Mouse (Mus musculus) embryonic fibroblast, embryonic 13.5 days (primary cell): Measurements from ENCODE around the gene Hs3st2.

Source experiments
- CTCF ChIP-seq: IDR thresholded peaks from 2 replicates; pipeline ENCODE4 v1.5.1; 2011; ENCODE audit warnings: mild to moderate bottlenecking, control low read depth, low read length, moderate library complexity, borderline replicate concordance; ENCODE audit not compliant: insufficient read depth
- POLR2A ChIP-seq: IDR thresholded peaks from 2 replicates; pipeline ENCODE4 v1.6.1; 2011; ENCODE audit warnings: low read depth, mild to moderate bottlenecking, control low read depth, low read length, moderate library complexity

DNA sequence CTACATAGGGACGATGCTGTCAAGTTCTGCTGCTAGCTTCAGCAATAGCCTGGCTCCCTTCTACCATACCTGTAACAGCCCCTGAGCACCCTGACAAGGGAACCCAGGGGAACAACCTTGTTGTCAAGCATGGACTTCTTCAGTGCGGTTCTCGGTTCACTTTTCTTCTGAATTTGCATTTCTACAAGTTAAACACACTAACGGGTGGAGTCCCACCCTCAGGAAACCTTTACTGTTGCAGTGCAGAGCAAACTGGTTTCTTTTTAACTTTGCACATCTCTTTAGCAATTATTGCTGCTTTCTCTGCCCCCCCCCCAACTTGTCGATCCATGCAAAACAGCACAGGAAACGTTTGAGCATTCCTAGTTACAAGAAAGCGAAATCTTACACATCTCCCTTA is 19.7 kb upstream of the Hs3st2 start:
- TF ChIP-seq CTCF, result no peak
- TF ChIP-seq POLR2A, result no peak
